ENCODE assay signal across 47 mouse cellular contexts in genomic region chr3:81951785-81952184, GRCm38 (mm10). TPM values are rescaled to one million over a fixed set of nuclear protein-coding genes. Genes with fewer than 3 reads are reported as not detected.
"Had no signal": no experiment of that assay in that cellular context is flagged by ENCODE, and none has a peak within 500 bp of the region (broad histone marks: within the 10 kb centered on the region; RNA-seq: fewer than 3 reads in every experiment).

No protein-coding gene starts in this region.

- H3K4me2 ChIP-seq: heart, embryonic 15.5 days; hindbrain, embryonic 12.5 days; hindbrain, embryonic 13.5 days; hindbrain, embryonic 14.5 days; hindbrain, embryonic 15.5 days; intestine, embryonic 15.5 days; kidney, embryonic 15.5 days had no signal

- H3K4me1 ChIP-seq: heart, embryonic 15.5 days; hindbrain, embryonic 10.5 days; hindbrain, embryonic 12.5 days; hindbrain, embryonic 13.5 days; hindbrain, embryonic 15.5 days; intestine, embryonic 15.5 days; kidney, embryonic 15.5 days had no signal

- H3K4me3 ChIP-seq: heart, embryonic 15.5 days; hindbrain, embryonic 10.5 days; hindbrain, embryonic 12.5 days; hindbrain, embryonic 13.5 days; hindbrain, embryonic 15.5 days; intestine, embryonic 15.5 days; kidney, embryonic 15.5 days; layer of hippocampus, adult 2 months; left cerebral cortex, adult 2 months had no signal

- H3K27ac ChIP-seq: heart, embryonic 15.5 days; hindbrain, embryonic 10.5 days; hindbrain, embryonic 12.5 days; hindbrain, embryonic 13.5 days; hindbrain, embryonic 14.5 days; hindbrain, embryonic 15.5 days; hindbrain, postnatal 0 days; intestine, embryonic 15.5 days; kidney, embryonic 15.5 days; kidney, postnatal 0 days; layer of hippocampus, adult 2 months; left cerebral cortex, adult 2 months had no signal

- H3K9ac ChIP-seq: heart, embryonic 15.5 days; hindbrain, embryonic 12.5 days; hindbrain, embryonic 13.5 days; hindbrain, embryonic 14.5 days; hindbrain, embryonic 15.5 days; intestine, embryonic 15.5 days; kidney, embryonic 15.5 days had no signal

- H3K9me3 ChIP-seq: heart, embryonic 15.5 days; hindbrain, embryonic 10.5 days; hindbrain, embryonic 12.5 days; hindbrain, embryonic 13.5 days; hindbrain, embryonic 15.5 days; intestine, embryonic 15.5 days; kidney, embryonic 15.5 days had no signal

- ATAC-seq: hindbrain, embryonic 16.5 days; hindbrain, postnatal 0 days; inflammation-experienced regulatory T-cells, adult 6 months; intestine, embryonic 15.5 days; intestine, embryonic 16.5 days; intestine, postnatal 0 days had no signal

- H3K36me3 ChIP-seq: hindbrain, embryonic 10.5 days; hindbrain, embryonic 12.5 days; hindbrain, embryonic 13.5 days; hindbrain, embryonic 15.5 days; intestine, embryonic 15.5 days had no signal

- H3K27me3 ChIP-seq: heart, embryonic 15.5 days; hindbrain, embryonic 12.5 days; hindbrain, embryonic 13.5 days; hindbrain, embryonic 15.5 days; intestine, embryonic 15.5 days; kidney, embryonic 15.5 days had no signal

- DNase-seq: heart, postnatal 10 days; heart, postnatal 14 days; heart, postnatal 36 days; heart, postnatal 4 days; kidney, adult 11 months; kidney, adult 18-20 months; kidney, adult 2 months; kidney, adult 8-10 months; kidney, adult 9 months; kidney, postnatal 10 days; kidney, postnatal 14 days; kidney, postnatal 25 days; kidney, postnatal 36 days; kidney, postnatal 4 days; layer of hippocampus, adult 9-11 months; layer of hippocampus, postnatal 36 days had no signal

RNA-seq across cellular contexts. Expression of gene Tdo2, which starts 24.2 kb away (rescaled TPM):
- total RNA-seq: heart, postnatal 10 days; heart, postnatal 14 days; heart, postnatal 25 days; heart, postnatal 36 days; heart, postnatal 4 days; hematopoietic stem cell, adult 5-6 weeks; hindbrain, postnatal 0 days had no signal
- polyA plus RNA-seq: hindbrain, embryonic 10.5 days; hindbrain, embryonic 12.5 days; hindbrain, embryonic 14.5 days; kidney, adult 2 months had no signal

RNA-seq across cellular contexts. Expression of gene Asic5, which starts 30.3 kb away (rescaled TPM):
- total RNA-seq: heart, postnatal 10 days; heart, postnatal 14 days; heart, postnatal 25 days; heart, postnatal 36 days; heart, postnatal 4 days; hematopoietic stem cell, adult 5-6 weeks; layer of hippocampus, adult 18-20 months; layer of hippocampus, adult 2 months; layer of hippocampus, adult 8-10 months; layer of hippocampus, postnatal 10 days; layer of hippocampus, postnatal 14 days; layer of hippocampus, postnatal 25 days; layer of hippocampus, postnatal 36 days; left cerebral cortex, adult 18-20 months; left cerebral cortex, adult 2 months; left cerebral cortex, adult 8-10 months; left cerebral cortex, postnatal 10 days had no signal
- polyA plus RNA-seq: heart, embryonic 14.5 days; heart, embryonic 15.5 days; heart, embryonic 16.5 days; heart, postnatal 0 days; hindbrain, embryonic 10.5 days; hindbrain, embryonic 11.5 days; hindbrain, embryonic 12.5 days; hindbrain, embryonic 13.5 days; hindbrain, embryonic 14.5 days; hindbrain, embryonic 15.5 days; hindbrain, embryonic 16.5 days; hindbrain, postnatal 0 days; inflammation-experienced regulatory T-cells, adult 6 months; kidney, adult 2 months; kidney, embryonic 14.5 days; kidney, embryonic 15.5 days had no signal
